Mouse (Mus musculus): ENCODE results near the gene Agpat1. TPM values are rescaled to one million over a fixed set of nuclear protein-coding genes. Genes with fewer than 3 reads are reported as not detected.

The Agpat1 gene
- polyA plus RNA-seq, 2 experiments = 19.0 to 35.9 TPM

GRCm38 (mm10) chr17:34657271-34657670 lies 53.2 kb downstream of the Agpat1 start:
- Histone ChIP-seq H3K4me1 (replicated peaks; ENCODE audit: control insufficient read depth in 2 of 2, insufficient read depth in 2 of 2, low read length in 1 of 2) (no peaks in the 10 kb centered on the region), H3K36me3 (replicated peaks; ENCODE audit: control insufficient read depth, insufficient read depth, low read depth) (no peaks in the 10 kb centered on the region), H3K9ac (replicated peaks) (no peak overlapping the region), H3K9me3 (ENCODE audit: control insufficient read depth, low read length) (no peaks in the 10 kb centered on the region), H3K4me3 (ENCODE audit: insufficient read depth in 1 of 2, low read depth in 2 of 2, low read length in 2 of 2) (no peak overlapping the region), H3K27ac (no peak overlapping the region), H3K27me3 (ENCODE audit: control insufficient read depth, insufficient read depth, low read length) (peaks cover 19% of the 10 kb centered on the region), H3K4me2 (ENCODE audit: low read depth) (no peak overlapping the region)
- TF ChIP-seq CTCF (IDR thresholded peaks at IDR 0.05; ENCODE audit: low read depth) (no peak), EP300 (IDR thresholded peaks at IDR 0.05; ENCODE audit: low read depth) (no peak)
- 23% methylated on average over 2 of the region's 2 CpGs for WGBS (ENCODE audit: insufficient replicate concordance)
- ATAC-seq (ENCODE audit: insufficient read depth) = no peak
- no peak for DNase-seq (ENCODE audit: low read depth in 3 of 3, low spot score in 3 of 3)

GRCm38 (mm10) chr17:34658145-34658544 lies 54.1 kb downstream of the Agpat1 start:
- no peaks in the 10 kb centered on the region for H3K36me3 ChIP-seq (replicated peaks; ENCODE audit: control insufficient read depth, insufficient read depth, low read depth)
- no peak overlapping the region for H3K4me3 ChIP-seq (ENCODE audit: insufficient read depth in 1 of 2, low read depth in 2 of 2, low read length in 2 of 2)
- H3K4me2 ChIP-seq (ENCODE audit: low read depth) = no peak overlapping the region
- no peak for DNase-seq (ENCODE audit: low read depth in 3 of 3, low spot score in 3 of 3)
- peaks cover 19% of the 10 kb centered on the region for H3K27me3 ChIP-seq (ENCODE audit: control insufficient read depth, insufficient read depth, low read length)
- 24% methylated on average over 2 of the region's 2 CpGs for WGBS (ENCODE audit: insufficient replicate concordance)
- TF ChIP-seq EP300 (IDR thresholded peaks at IDR 0.05; ENCODE audit: low read depth) (no peak), CTCF (IDR thresholded peaks at IDR 0.05; ENCODE audit: low read depth) (no peak)
- no peak overlapping the region for H3K9ac ChIP-seq (replicated peaks)
- H3K9me3 ChIP-seq (ENCODE audit: control insufficient read depth, low read length) = no peaks in the 10 kb centered on the region
- no peaks in the 10 kb centered on the region for H3K4me1 ChIP-seq (replicated peaks; ENCODE audit: control insufficient read depth in 2 of 2, insufficient read depth in 2 of 2, low read length in 1 of 2)
- no peak overlapping the region for H3K27ac ChIP-seq
- ATAC-seq (ENCODE audit: insufficient read depth) = no peak

- WGBS (ENCODE audit: insufficient replicate concordance) = 63% methylated on average over 3 of the region's 3 CpGs
- H3K27me3 ChIP-seq (ENCODE audit: control insufficient read depth, insufficient read depth, low read length) = peaks cover 19% of the 10 kb centered on the region
- H3K27ac ChIP-seq = no peak overlapping the region
- H3K9me3 ChIP-seq (ENCODE audit: control insufficient read depth, low read length) = no peaks in the 10 kb centered on the region
- H3K4me1 ChIP-seq (replicated peaks; ENCODE audit: control insufficient read depth in 2 of 2, insufficient read depth in 2 of 2, low read length in 1 of 2) = no peaks in the 10 kb centered on the region
- ATAC-seq (ENCODE audit: insufficient read depth) = no peak
- H3K4me3 ChIP-seq (ENCODE audit: insufficient read depth in 1 of 2, low read depth in 2 of 2, low read length in 2 of 2) = no peak overlapping the region
- no peak overlapping the region for H3K4me2 ChIP-seq (ENCODE audit: low read depth)
- H3K36me3 ChIP-seq (replicated peaks; ENCODE audit: control insufficient read depth, insufficient read depth, low read depth) = no peaks in the 10 kb centered on the region
- no peak for DNase-seq (ENCODE audit: low read depth in 3 of 3, low spot score in 3 of 3)
- no peak overlapping the region for H3K9ac ChIP-seq (replicated peaks)
- TF ChIP-seq CTCF (IDR thresholded peaks at IDR 0.05; ENCODE audit: low read depth) = no peak
- no peak for TF ChIP-seq EP300 (IDR thresholded peaks at IDR 0.05; ENCODE audit: low read depth)
Observed at GRCm38 (mm10) chr17:34658591-34658990, 54.5 kb downstream of the Agpat1 start.

- 44% methylated on average over 12 of the region's 12 CpGs for WGBS (ENCODE audit: insufficient replicate concordance)
- Histone ChIP-seq H3K9me3 (ENCODE audit: control insufficient read depth, low read length) (no peaks in the 10 kb centered on the region), H3K27me3 (ENCODE audit: control insufficient read depth, insufficient read depth, low read length) (peaks cover 19% of the 10 kb centered on the region), H3K9ac (replicated peaks) (no peak overlapping the region), H3K27ac (no peak overlapping the region), H3K4me3 (ENCODE audit: insufficient read depth in 1 of 2, low read depth in 2 of 2, low read length in 2 of 2) (no peak overlapping the region), H3K4me2 (ENCODE audit: low read depth) (no peak overlapping the region), H3K4me1 (replicated peaks; ENCODE audit: control insufficient read depth in 2 of 2, insufficient read depth in 2 of 2, low read length in 1 of 2) (no peaks in the 10 kb centered on the region), H3K36me3 (replicated peaks; ENCODE audit: control insufficient read depth, insufficient read depth, low read depth) (no peaks in the 10 kb centered on the region)
- no peak for ATAC-seq (ENCODE audit: insufficient read depth)
- TF ChIP-seq EP300 (IDR thresholded peaks at IDR 0.05; ENCODE audit: low read depth) (no peak), CTCF (IDR thresholded peaks at IDR 0.05; ENCODE audit: low read depth) (no peak)
- DNase-seq (ENCODE audit: low read depth in 3 of 3, low spot score in 3 of 3) = no peak
Observed at GRCm38 (mm10) chr17:34659181-34659896, 55.3 kb downstream of the Agpat1 start.

GRCm38 (mm10) chr17:34659897-34660214 lies 55.8 kb downstream of the Agpat1 start:
- H3K9me3 ChIP-seq (ENCODE audit: control insufficient read depth, low read length) = no peaks in the 10 kb centered on the region
- no peak for TF ChIP-seq EP300 (IDR thresholded peaks at IDR 0.05; ENCODE audit: low read depth)
- TF ChIP-seq CTCF (IDR thresholded peaks at IDR 0.05; ENCODE audit: low read depth) = no peak
- DNase-seq (ENCODE audit: low read depth in 3 of 3, low spot score in 3 of 3) (no peak), ATAC-seq (ENCODE audit: insufficient read depth) (no peak)
- H3K4me3 ChIP-seq (ENCODE audit: insufficient read depth in 1 of 2, low read depth in 2 of 2, low read length in 2 of 2) = no peak overlapping the region
- H3K4me2 ChIP-seq (ENCODE audit: low read depth) = no peak overlapping the region
- peaks cover 19% of the 10 kb centered on the region for H3K27me3 ChIP-seq (ENCODE audit: control insufficient read depth, insufficient read depth, low read length)
- no peak overlapping the region for H3K9ac ChIP-seq (replicated peaks)
- no peaks in the 10 kb centered on the region for H3K36me3 ChIP-seq (replicated peaks; ENCODE audit: control insufficient read depth, insufficient read depth, low read depth)
- no peak overlapping the region for H3K27ac ChIP-seq
- WGBS (ENCODE audit: insufficient replicate concordance) = 42% methylated on average over 3 of the region's 3 CpGs
- H3K4me1 ChIP-seq (replicated peaks; ENCODE audit: control insufficient read depth in 2 of 2, insufficient read depth in 2 of 2, low read length in 1 of 2) = no peaks in the 10 kb centered on the region
